Mouse (Mus musculus) heart, adult 2 months (tissue): ENCODE measurements at regions not wholly inside any gene's neighbourhood (a gene's known extent, or its start where the extent isn't known, plus 50 kb on each side); places are given as distances from the start of the nearest gene placed in this dataset.

Experiments used
- CTCF ChIP-seq: fragments of 200-600 bp; IDR thresholded peaks from 2 replicates; pipeline ENCODE4 v1.8.1; 2022; ENCODE audit warnings: antibody characterized with exemption, mild to moderate bottlenecking, moderate library complexity
- POLR2A ChIP-seq: fragments of 200-500 bp; IDR thresholded peaks from 2 replicates; pipeline ENCODE4 v1.6.1; 2011; ENCODE audit warnings: mild to moderate bottlenecking, low read depth, low read length, control low read depth; ENCODE audit not compliant: insufficient read depth

DNA sequence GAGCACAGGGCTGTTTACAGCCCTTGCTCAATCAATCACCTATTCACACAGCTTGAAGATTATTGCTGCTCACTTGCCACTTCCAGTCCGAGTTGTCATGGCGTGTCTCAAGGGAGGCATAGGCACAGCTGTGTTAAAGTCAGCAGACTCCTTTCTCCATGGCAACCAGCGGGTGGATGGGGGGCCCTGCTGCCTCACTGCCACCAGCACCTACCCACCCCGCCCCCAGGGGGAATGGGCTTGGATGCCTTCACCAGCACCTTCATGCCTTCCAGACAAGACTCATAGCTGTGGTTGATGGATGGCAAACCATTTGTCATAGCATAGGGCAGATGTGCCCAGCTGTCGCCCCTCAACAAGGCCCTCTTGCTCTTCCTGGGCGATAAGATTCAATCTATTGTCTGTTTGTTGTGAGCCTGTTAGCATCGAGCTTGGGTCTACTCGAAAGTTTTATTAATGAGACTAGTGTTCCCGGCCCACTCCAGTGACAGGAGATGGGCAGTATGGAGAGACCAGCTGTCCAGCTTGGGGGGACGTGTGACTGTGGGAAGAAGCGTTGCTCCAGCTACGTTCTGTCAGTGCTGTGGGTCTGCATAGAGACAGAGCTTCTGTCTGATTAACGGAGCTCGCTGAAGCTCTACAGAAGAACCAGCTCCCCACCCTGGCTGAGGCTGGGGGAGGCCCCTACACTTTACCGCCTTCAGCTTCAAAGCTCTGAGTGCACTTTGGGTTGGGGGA is 475.7 kb upstream of the Kcnab2 start:
- TF ChIP-seq CTCF (no peak), POLR2A (no peak)
